Mouse (Mus musculus): Measurements from ENCODE around the gene Gm20388. TPM values are rescaled to one million over a fixed set of nuclear protein-coding genes. Genes with fewer than 3 reads are reported as not detected.

Gene Gm20388
- polyA plus RNA-seq, 1 experiment from 2014 or later = 5.3 TPM

DNA sequence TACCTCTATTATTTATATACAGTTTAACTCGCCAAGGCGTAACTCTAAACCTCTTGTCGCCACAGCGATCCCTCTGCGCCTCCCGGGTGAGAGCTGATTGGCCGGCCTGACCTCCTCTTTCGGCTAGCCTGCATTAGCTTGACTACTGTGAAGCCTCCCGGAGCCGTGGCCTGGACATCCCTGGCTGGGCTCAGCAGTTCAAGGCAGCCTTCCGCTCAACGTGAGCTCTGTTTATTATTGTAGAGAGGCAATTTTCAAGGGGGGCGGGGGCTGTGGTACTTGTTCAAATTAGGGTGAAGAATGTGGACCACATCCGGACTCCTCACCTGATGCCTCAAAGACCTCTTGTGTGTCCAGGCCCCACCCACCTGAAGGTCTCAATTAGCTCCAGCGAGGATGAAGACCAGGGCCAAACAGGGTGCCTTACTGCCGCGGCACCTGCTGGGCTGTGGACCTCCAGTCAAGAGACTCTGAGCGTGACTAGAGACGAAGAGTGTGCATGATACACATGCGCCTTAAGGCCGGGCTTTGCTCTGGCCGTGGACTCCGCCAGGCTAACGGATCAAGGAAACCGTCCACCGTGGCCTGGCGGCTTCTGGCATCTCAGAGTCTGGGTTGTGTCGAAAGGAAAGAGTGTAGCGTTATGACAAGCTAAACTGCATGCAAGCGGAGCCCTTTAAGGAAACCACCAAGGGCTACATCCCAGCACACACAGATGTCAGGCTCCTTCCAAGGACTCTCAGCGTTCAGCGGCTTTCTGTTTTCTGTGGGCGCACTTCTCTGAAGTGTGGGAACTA is 1309.7 kb downstream of the Gm20388 start:
- no peak overlapping the region for H3K9ac ChIP-seq (ENCODE audit: low read depth, low read length)
- H3K4me2 ChIP-seq = no peak overlapping the region
- no peak overlapping the region for H3K4me3 ChIP-seq (ENCODE audit: low read depth, low read length)
- H3K27ac ChIP-seq (ENCODE audit: low read depth, low read length) = no peak overlapping the region
- H3K27me3 ChIP-seq (replicated peaks; ENCODE audit: control insufficient read depth, insufficient read depth, low read length) = peaks cover 11% of the 10 kb centered on the region
- H3K36me3 ChIP-seq (ENCODE audit: control insufficient read depth, insufficient read depth, low read length) = no peaks in the 10 kb centered on the region
- 38% methylated on average over 33 of the region's 33 CpGs for WGBS
- DNase-seq (ENCODE audit: low spot score) (no peak), ATAC-seq (replicated peaks; ENCODE audit: low FRiP score) (no peak)
- H3K4me1 ChIP-seq (replicated peaks; ENCODE audit: control insufficient read depth, insufficient read depth, low read length) = peaks cover 3% of the 10 kb centered on the region; the same call in 1 of the 2 replicates
- no peaks in the 10 kb centered on the region for H3K9me3 ChIP-seq (ENCODE audit: control insufficient read depth, low read length)

DNA sequence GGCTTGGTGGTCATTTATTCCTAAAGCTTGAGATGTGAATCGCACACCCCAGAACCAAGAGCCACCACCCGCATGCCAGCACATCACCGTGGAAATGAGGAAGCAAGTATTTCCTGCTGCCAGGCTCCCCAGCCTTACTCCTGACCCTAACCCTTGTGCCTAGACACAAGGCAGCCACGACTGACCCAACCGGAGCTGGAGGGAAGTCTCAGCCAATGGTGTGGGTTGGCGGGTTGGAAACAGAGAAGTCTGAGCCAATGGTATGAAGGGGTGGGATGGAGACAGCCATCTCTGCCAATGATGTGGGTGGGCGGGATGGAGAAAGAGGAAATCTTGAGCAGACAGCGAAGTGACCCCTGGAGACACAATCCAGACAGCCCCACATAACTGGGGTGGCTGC is 1314.1 kb downstream of the Gm20388 start:
- Histone ChIP-seq H3K4me1 (replicated peaks; ENCODE audit: control insufficient read depth, insufficient read depth, low read length) (0 out of 2 replicates have a peak, but pooled peaks cover under 1% of the 10 kb centered on the region), H3K4me2 (no peak overlapping the region), H3K4me3 (ENCODE audit: low read depth, low read length) (no peak overlapping the region), H3K9me3 (ENCODE audit: control insufficient read depth, low read length) (no peaks in the 10 kb centered on the region), H3K36me3 (ENCODE audit: control insufficient read depth, insufficient read depth, low read length) (no peaks in the 10 kb centered on the region), H3K9ac (ENCODE audit: low read depth, low read length) (no peak overlapping the region), H3K27me3 (replicated peaks; ENCODE audit: control insufficient read depth, insufficient read depth, low read length) (peaks cover 11% of the 10 kb centered on the region), H3K27ac (ENCODE audit: low read depth, low read length) (no peak overlapping the region)
- no peak for DNase-seq (ENCODE audit: low spot score)
- WGBS = 51% methylated on average over 8 of the region's 8 CpGs
- no peak for ATAC-seq (replicated peaks; ENCODE audit: low FRiP score)

DNA sequence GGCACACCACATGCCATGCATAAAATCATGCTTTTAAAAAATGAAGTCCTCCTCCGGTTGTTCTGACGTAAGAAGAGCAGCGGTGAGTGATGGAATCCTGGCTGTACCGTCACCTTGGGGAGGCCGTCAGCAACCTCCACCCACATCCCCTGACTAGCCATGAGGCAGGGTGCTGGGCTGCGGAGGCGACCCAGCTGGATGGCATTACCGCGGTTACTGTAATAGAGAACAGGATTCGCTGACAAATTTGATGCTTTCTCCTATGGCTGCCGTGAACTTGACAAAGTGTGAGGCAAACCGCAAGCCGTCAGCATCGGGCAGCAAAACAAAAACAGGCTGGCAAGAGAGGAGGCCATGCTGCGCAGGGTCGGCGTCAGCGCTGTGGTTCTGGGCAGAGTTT is 1317.1 kb downstream of the Gm20388 start:
- no peak overlapping the region for H3K9ac ChIP-seq (ENCODE audit: low read depth, low read length)
- H3K4me2 ChIP-seq = no peak overlapping the region
- H3K27me3 ChIP-seq (replicated peaks; ENCODE audit: control insufficient read depth, insufficient read depth, low read length) = no peaks in the 10 kb centered on the region; the same call in none of the 2 replicates
- ATAC-seq (replicated peaks; ENCODE audit: low FRiP score) (no peak), DNase-seq (ENCODE audit: low spot score) (no peak)
- no peaks in the 10 kb centered on the region for H3K9me3 ChIP-seq (ENCODE audit: control insufficient read depth, low read length)
- WGBS = 82% methylated on average over 18 of the region's 18 CpGs
- H3K27ac ChIP-seq (ENCODE audit: low read depth, low read length) = no peak overlapping the region
- H3K4me1 ChIP-seq (replicated peaks; ENCODE audit: control insufficient read depth, insufficient read depth, low read length) = 0 out of 2 replicates have a peak, but pooled peaks cover 3% of the 10 kb centered on the region
- no peak overlapping the region for H3K4me3 ChIP-seq (ENCODE audit: low read depth, low read length)
- no peaks in the 10 kb centered on the region for H3K36me3 ChIP-seq (ENCODE audit: control insufficient read depth, insufficient read depth, low read length)

DNA sequence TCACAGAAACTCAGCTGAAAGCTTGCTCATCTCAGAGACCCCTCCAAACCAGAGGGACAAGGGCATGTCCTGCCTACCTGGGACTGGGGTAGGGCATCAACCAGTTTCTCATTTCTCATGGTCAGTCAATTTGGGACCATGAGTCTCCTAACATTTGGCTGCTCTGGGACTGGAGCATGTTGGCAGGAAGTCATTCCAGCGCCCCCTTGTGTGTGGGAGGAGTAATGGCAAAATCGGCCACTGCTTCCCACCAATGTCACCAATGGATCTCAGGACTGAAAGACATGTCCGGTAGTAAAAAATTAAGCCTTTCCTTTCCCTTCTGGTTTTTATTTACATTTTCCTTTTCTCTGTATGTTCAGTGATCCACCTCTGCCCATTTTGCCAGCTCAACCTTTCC is 1318.3 kb downstream of the Gm20388 start:
- 0 out of 2 replicates have a peak, but pooled peaks cover 3% of the 10 kb centered on the region for H3K4me1 ChIP-seq (replicated peaks; ENCODE audit: control insufficient read depth, insufficient read depth, low read length)
- no peak overlapping the region for H3K4me3 ChIP-seq (ENCODE audit: low read depth, low read length)
- 51% methylated on average over 3 of the region's 3 CpGs for WGBS
- no peaks in the 10 kb centered on the region; the same call in 1 of the 2 replicates for H3K27me3 ChIP-seq (replicated peaks; ENCODE audit: control insufficient read depth, insufficient read depth, low read length)
- no peak overlapping the region for H3K4me2 ChIP-seq
- no peaks in the 10 kb centered on the region for H3K36me3 ChIP-seq (ENCODE audit: control insufficient read depth, insufficient read depth, low read length)
- H3K27ac ChIP-seq (ENCODE audit: low read depth, low read length) = no peak overlapping the region
- DNase-seq (ENCODE audit: low spot score) = no peak
- no peak overlapping the region for H3K9ac ChIP-seq (ENCODE audit: low read depth, low read length)
- no peaks in the 10 kb centered on the region for H3K9me3 ChIP-seq (ENCODE audit: control insufficient read depth, low read length)
- ATAC-seq (replicated peaks; ENCODE audit: low FRiP score) = no peak

DNA sequence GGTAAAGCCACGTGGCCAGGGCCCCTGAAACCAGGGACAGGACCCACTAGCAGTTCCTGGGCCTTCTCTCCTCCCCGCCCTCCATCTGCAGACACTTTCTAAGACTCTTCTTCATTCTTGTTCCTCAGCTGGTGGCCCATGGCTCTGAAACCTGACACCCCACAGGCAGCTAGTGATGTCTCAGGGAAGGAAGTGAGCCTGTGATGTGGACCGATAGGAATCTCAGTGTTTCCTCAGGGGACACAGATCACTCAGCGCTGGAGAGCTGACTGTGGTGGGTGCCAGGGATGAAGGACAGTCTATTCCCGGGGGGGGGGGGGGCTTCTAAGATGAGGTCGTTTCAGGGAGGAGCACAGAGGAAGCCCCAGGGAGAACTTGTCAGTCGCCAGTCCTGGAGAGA is 1318.9 kb downstream of the Gm20388 start:
- ATAC-seq (replicated peaks; ENCODE audit: low FRiP score) (no peak), DNase-seq (ENCODE audit: low spot score) (no peak)
- Histone ChIP-seq H3K27ac (ENCODE audit: low read depth, low read length) (no peak overlapping the region), H3K4me2 (no peak overlapping the region), H3K27me3 (replicated peaks; ENCODE audit: control insufficient read depth, insufficient read depth, low read length) (no peaks in the 10 kb centered on the region; the same call in 1 of the 2 replicates), H3K9me3 (ENCODE audit: control insufficient read depth, low read length) (no peaks in the 10 kb centered on the region), H3K9ac (ENCODE audit: low read depth, low read length) (no peak overlapping the region), H3K4me1 (replicated peaks; ENCODE audit: control insufficient read depth, insufficient read depth, low read length) (0 out of 2 replicates have a peak, but pooled peaks cover 3% of the 10 kb centered on the region), H3K36me3 (ENCODE audit: control insufficient read depth, insufficient read depth, low read length) (no peaks in the 10 kb centered on the region), H3K4me3 (ENCODE audit: low read depth, low read length) (no peak overlapping the region)
- WGBS = 13% methylated on average over 7 of the region's 7 CpGs

DNA sequence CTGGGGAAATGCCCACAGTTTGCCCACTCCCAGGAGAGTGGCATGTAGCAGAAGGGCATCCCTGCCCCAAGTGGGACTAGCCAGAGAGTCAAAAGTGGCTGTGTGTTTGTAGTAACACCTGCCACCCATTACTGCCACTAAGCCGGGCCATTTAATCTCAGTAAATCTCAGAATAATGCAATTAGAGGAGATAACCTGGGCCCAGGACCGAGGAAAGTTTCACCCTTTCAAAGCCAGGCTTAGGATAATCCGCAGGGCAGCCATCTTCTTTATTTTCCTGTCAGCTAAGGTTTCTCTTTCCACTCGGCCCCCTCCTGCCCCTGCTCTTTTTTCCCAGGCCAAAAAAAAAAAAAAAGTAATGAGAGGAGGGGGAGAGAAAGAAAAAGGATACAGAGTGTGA is 1322.6 kb downstream of the Gm20388 start:
- no peak overlapping the region for H3K9ac ChIP-seq (ENCODE audit: low read depth, low read length)
- no peaks in the 10 kb centered on the region for H3K27me3 ChIP-seq (replicated peaks; ENCODE audit: control insufficient read depth, insufficient read depth, low read length)
- no peak overlapping the region for H3K4me3 ChIP-seq (ENCODE audit: low read depth, low read length)
- H3K4me1 ChIP-seq (replicated peaks; ENCODE audit: control insufficient read depth, insufficient read depth, low read length) = 0 out of 2 replicates have a peak, but pooled peaks cover 3% of the 10 kb centered on the region
- ATAC-seq (replicated peaks; ENCODE audit: low FRiP score) (no peak), DNase-seq (ENCODE audit: low spot score) (no peak)
- H3K9me3 ChIP-seq (ENCODE audit: control insufficient read depth, low read length) = no peaks in the 10 kb centered on the region
- no peak overlapping the region for H3K4me2 ChIP-seq
- no peak overlapping the region for H3K27ac ChIP-seq (ENCODE audit: low read depth, low read length)
- no peaks in the 10 kb centered on the region for H3K36me3 ChIP-seq (ENCODE audit: control insufficient read depth, insufficient read depth, low read length)
- 29% methylated on average over 4 of the region's 4 CpGs for WGBS

DNA sequence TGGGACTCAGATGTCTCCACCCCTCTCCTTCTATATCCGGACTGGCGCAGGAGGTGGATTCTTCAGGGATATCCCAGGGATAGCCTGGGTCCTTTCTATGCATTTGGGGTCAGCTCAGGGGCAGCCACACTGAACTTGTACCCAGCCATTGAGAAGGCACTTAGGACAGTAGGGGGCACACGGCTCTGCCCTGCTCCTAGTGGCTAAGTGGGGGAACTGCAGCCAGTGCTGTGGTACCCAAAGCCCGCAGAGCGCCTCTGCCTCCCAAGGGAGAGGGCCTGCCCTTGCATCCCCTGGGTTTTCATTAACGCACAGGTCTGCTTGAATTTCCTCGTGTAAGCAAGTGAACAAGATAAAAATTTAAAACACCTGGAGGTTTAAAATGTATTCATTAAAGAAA is 1324.3 kb downstream of the Gm20388 start:
- Histone ChIP-seq H3K4me3 (ENCODE audit: low read depth, low read length) (no peak overlapping the region), H3K4me1 (replicated peaks; ENCODE audit: control insufficient read depth, insufficient read depth, low read length) (0 out of 2 replicates have a peak, but pooled peaks cover under 1% of the 10 kb centered on the region), H3K4me2 (no peak overlapping the region), H3K27ac (ENCODE audit: low read depth, low read length) (no peak overlapping the region), H3K9me3 (ENCODE audit: control insufficient read depth, low read length) (no peaks in the 10 kb centered on the region), H3K36me3 (ENCODE audit: control insufficient read depth, insufficient read depth, low read length) (no peaks in the 10 kb centered on the region), H3K9ac (ENCODE audit: low read depth, low read length) (no peak overlapping the region), H3K27me3 (replicated peaks; ENCODE audit: control insufficient read depth, insufficient read depth, low read length) (no peaks in the 10 kb centered on the region)
- no peak for ATAC-seq (replicated peaks; ENCODE audit: low FRiP score)
- 54% methylated on average over 7 of the region's 7 CpGs for WGBS
- DNase-seq (ENCODE audit: low spot score) = no peak

DNA sequence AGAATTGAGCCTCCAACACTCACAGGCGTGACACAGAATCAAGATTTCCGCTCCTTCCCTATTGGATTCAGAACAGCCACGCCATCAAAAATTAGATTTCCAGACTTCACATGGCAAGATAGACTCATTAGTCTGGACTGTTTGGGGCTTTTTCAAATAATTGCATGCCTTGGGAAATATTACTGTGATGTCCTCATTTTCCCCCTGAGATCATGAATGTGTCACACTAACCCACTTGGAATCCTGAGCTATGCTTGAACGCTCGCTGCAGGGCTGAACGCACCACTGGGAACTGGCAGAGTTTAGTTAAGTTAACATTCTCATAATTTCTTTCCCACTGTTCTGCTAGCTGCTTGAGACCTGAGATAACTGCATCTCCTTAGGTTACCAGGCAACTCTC is 1329.0 kb downstream of the Gm20388 start:
- H3K27me3 ChIP-seq (replicated peaks; ENCODE audit: control insufficient read depth, insufficient read depth, low read length) = no peaks in the 10 kb centered on the region
- 86% methylated on average over 6 of the region's 6 CpGs for WGBS
- no peak overlapping the region for H3K4me2 ChIP-seq
- H3K9ac ChIP-seq (ENCODE audit: low read depth, low read length) = no peak overlapping the region
- H3K9me3 ChIP-seq (ENCODE audit: control insufficient read depth, low read length) = no peaks in the 10 kb centered on the region
- H3K27ac ChIP-seq (ENCODE audit: low read depth, low read length) = no peak overlapping the region
- DNase-seq (ENCODE audit: low spot score) (no peak), ATAC-seq (replicated peaks; ENCODE audit: low FRiP score) (no peak)
- H3K4me3 ChIP-seq (ENCODE audit: low read depth, low read length) = no peak overlapping the region
- no peaks in the 10 kb centered on the region for H3K36me3 ChIP-seq (ENCODE audit: control insufficient read depth, insufficient read depth, low read length)
- peaks cover 10% of the 10 kb centered on the region; the same call in 1 of the 2 replicates for H3K4me1 ChIP-seq (replicated peaks; ENCODE audit: control insufficient read depth, insufficient read depth, low read length)
